Mouse (Mus musculus): ENCODE results near the gene Mrpl41. TPM values are rescaled to one million over a fixed set of nuclear protein-coding genes. Genes with fewer than 3 reads are reported as not detected.
"Not testable (repeated sequence)": the region's sequence is repeated elsewhere in the genome, so short reads cannot be mapped to it uniquely, and the experiment has no call there.

Gene Mrpl41
- polyA plus RNA-seq, 1 experiment from 2014 or later = 118 TPM

DNA sequence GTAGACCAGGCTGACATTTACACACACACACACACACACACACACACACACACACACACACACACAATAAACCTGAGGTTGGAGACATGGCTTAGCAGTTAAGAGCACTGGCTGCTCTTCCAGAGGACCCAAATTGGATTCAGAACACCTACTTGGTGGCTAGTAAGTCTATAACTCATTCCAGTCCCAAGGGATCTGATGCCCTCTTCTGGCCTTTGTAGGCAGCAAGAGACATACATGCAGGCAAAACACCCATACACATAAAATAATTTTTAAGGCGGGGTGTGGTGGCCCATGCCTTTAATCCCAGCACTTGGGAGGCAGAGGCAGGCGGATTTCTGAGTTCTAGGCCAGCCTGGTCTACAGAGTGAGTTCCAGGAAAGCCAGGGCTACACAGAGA lies 30.6 kb downstream of the Mrpl41 start:
- WGBS = 49% methylated on average over 2 of the region's 2 CpGs
- ATAC-seq (ENCODE audit: low FRiP score, low TSS enrichment); H3K36me3 ChIP-seq (ENCODE audit: insufficient read depth, low read length); H3K4me1 ChIP-seq (ENCODE audit: insufficient read depth, low read length); H3K27me3 ChIP-seq (ENCODE audit: insufficient read depth, low read length); H3K4me2 ChIP-seq (replicated peaks; ENCODE audit: low read depth, low read length); H3K27ac ChIP-seq (ENCODE audit: low read length); H3K4me3 ChIP-seq (ENCODE audit: low read length); H3K9ac ChIP-seq (replicated peaks; ENCODE audit: low read length); H3K9me3 ChIP-seq (ENCODE audit: low read length): not testable (repeated sequence)

DNA sequence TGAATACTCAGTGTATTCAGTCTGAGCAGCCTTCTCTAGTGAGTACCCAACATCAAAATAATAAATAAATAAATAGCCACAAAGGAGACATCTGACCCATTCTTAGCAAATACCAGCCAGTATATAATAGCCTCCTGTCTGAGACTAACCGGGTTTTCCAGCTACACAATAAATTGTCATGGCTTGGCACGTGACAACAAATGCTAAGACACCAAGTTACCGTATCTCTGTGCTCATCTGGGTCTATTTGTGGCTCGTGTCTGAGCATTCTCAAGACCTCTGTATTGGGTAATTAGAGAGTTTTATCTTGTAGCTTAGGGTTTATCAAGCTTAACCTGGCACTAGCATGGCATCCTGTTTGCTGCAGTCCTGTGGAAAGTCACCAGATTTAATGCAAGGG lies 32.8 kb downstream of the Mrpl41 start:
- H3K9me3 ChIP-seq (ENCODE audit: low read length) = no peaks in the 10 kb centered on the region

GRCm38 (mm10) chr2:24935057-24935796 lies 39.7 kb downstream of the Mrpl41 start, which contains the start of gene Arrdc1:
Arrdc1 (minus strand) TSS chr2:24935252.
- WGBS = under 1% methylated on average over 48 of the region's 49 CpGs
- peak within 1 kb of the TSS; percentile 79 for H3K9ac ChIP-seq (replicated peaks; ENCODE audit: low read length)
- peaks cover 12% of the 10 kb centered on the region for H3K4me1 ChIP-seq (ENCODE audit: insufficient read depth, low read length)
- peak within 1 kb of the TSS; percentile 84 for H3K27ac ChIP-seq (ENCODE audit: low read length)
- H3K4me2 ChIP-seq (replicated peaks; ENCODE audit: low read depth, low read length) = peak within 1 kb of the TSS; percentile 90
- no peaks in the 10 kb centered on the region for H3K36me3 ChIP-seq (ENCODE audit: insufficient read depth, low read length)
- peak within 1 kb of the TSS; percentile 76 for H3K4me3 ChIP-seq (ENCODE audit: low read length)
- no peaks in the 10 kb centered on the region for H3K9me3 ChIP-seq (ENCODE audit: low read length)
- ATAC-seq (ENCODE audit: low FRiP score, low TSS enrichment) = peak; percentile 96
- no peaks in the 10 kb centered on the region for H3K27me3 ChIP-seq (ENCODE audit: insufficient read depth, low read length)

More for the DNA sequence above, 32.8 kb downstream of the Mrpl41 start:
- Histone ChIP-seq H3K36me3 (ENCODE audit: insufficient read depth, low read length) (no peaks in the 10 kb centered on the region), H3K4me1 (ENCODE audit: insufficient read depth, low read length) (no peaks in the 10 kb centered on the region), H3K27ac (ENCODE audit: low read length) (no peak overlapping the region), H3K27me3 (ENCODE audit: insufficient read depth, low read length) (no peaks in the 10 kb centered on the region), H3K4me2 (replicated peaks; ENCODE audit: low read depth, low read length) (no peak overlapping the region), H3K4me3 (ENCODE audit: low read length) (no peak overlapping the region), H3K9ac (replicated peaks; ENCODE audit: low read length) (no peak overlapping the region)
- 63% methylated on average over 4 of the region's 4 CpGs for WGBS
- no peak for ATAC-seq (ENCODE audit: low FRiP score, low TSS enrichment)

- WGBS = 4% methylated on average over 18 of the region's 19 CpGs
- peak; percentile 69 for ATAC-seq (ENCODE audit: low FRiP score, low TSS enrichment)
- H3K4me3 ChIP-seq (ENCODE audit: low read length) = peak overlapping the region; percentile 76
- peak overlapping the region; percentile 84 for H3K27ac ChIP-seq (ENCODE audit: low read length)
- peak overlapping the region; percentile 90 for H3K4me2 ChIP-seq (replicated peaks; ENCODE audit: low read depth, low read length)
- no peaks in the 10 kb centered on the region for H3K36me3 ChIP-seq (ENCODE audit: insufficient read depth, low read length)
- H3K27me3 ChIP-seq (ENCODE audit: insufficient read depth, low read length) = no peaks in the 10 kb centered on the region
- peak overlapping the region; percentile 79 for H3K9ac ChIP-seq (replicated peaks; ENCODE audit: low read length)
- H3K4me1 ChIP-seq (ENCODE audit: insufficient read depth, low read length) = peaks cover 12% of the 10 kb centered on the region
- no peaks in the 10 kb centered on the region for H3K9me3 ChIP-seq (ENCODE audit: low read length)
Measured at GRCm38 (mm10) chr2:24934441-24934963, 40.4 kb downstream of the Mrpl41 start.

- H3K4me3 ChIP-seq (ENCODE audit: low read length) = no peak overlapping the region
- H3K27me3 ChIP-seq (ENCODE audit: insufficient read depth, low read length) = no peaks in the 10 kb centered on the region
- no peak overlapping the region for H3K4me2 ChIP-seq (replicated peaks; ENCODE audit: low read depth, low read length)
- H3K9ac ChIP-seq (replicated peaks; ENCODE audit: low read length) = no peak overlapping the region
- no peaks in the 10 kb centered on the region for H3K9me3 ChIP-seq (ENCODE audit: low read length)
- H3K4me1 ChIP-seq (ENCODE audit: insufficient read depth, low read length) = peaks cover 13% of the 10 kb centered on the region
- WGBS = 91% methylated on average over 5 of the region's 5 CpGs
- H3K27ac ChIP-seq (ENCODE audit: low read length) = no peak overlapping the region
- H3K36me3 ChIP-seq (ENCODE audit: insufficient read depth, low read length) = no peaks in the 10 kb centered on the region
- no peak for ATAC-seq (ENCODE audit: low FRiP score, low TSS enrichment)
Measured at GRCm38 (mm10) chr2:24929593-24929992, 45.3 kb downstream of the Mrpl41 start.

- 52% methylated on average over 2 of the region's 2 CpGs for WGBS
- H3K36me3 ChIP-seq (ENCODE audit: insufficient read depth, low read length) = no peaks in the 10 kb centered on the region
- H3K4me1 ChIP-seq (ENCODE audit: insufficient read depth, low read length) = peaks cover 9% of the 10 kb centered on the region
- no peaks in the 10 kb centered on the region for H3K9me3 ChIP-seq (ENCODE audit: low read length)
- H3K9ac ChIP-seq (replicated peaks; ENCODE audit: low read length) = no peak overlapping the region
- H3K4me3 ChIP-seq (ENCODE audit: low read length) = no peak overlapping the region
- 0 out of 2 replicates have a peak, but pooled peaks have one; percentile 37 for ATAC-seq (ENCODE audit: low FRiP score, low TSS enrichment)
- H3K27ac ChIP-seq (ENCODE audit: low read length) = no peak overlapping the region; the same call in 1 of the 2 replicates
- H3K4me2 ChIP-seq (replicated peaks; ENCODE audit: low read depth, low read length) = no peak overlapping the region
- no peaks in the 10 kb centered on the region for H3K27me3 ChIP-seq (ENCODE audit: insufficient read depth, low read length)
Measured at GRCm38 (mm10) chr2:24929119-24929518, 45.8 kb downstream of the Mrpl41 start.

DNA sequence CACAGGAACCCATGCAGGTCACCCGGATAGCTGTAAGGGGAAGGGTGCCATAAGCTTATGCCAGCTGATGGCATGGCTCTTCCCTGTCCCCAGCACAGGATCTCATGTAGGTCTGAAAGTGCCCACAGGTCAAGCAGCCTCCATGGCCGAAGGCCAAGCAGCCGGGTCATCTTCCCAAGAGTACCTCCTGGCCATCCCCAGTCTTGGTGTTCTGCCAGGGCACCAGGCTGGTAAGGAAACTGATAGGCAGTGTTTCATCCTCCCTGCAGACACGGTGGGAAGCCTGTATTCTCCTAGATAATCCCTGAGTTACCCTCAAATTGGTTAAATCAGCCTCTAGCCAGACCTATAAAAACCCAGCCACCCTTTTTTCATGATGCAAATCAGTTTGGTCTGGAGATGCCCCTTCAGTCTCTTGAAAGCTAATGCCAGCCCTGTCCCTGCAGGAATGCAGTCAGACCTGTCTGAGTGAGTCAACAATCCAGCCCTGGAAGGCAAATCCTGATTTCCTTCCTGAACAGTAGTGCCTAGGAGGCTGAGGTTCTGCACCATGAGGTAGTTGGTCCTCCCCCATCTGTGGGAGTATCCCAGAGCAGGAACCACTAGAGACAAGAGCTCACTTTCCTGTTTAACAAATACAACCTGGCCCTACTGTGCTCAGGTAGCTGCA lies 47.0 kb downstream of the Mrpl41 start:
- WGBS = 56% methylated on average over 4 of the region's 4 CpGs
- no peaks in the 10 kb centered on the region for H3K36me3 ChIP-seq (ENCODE audit: insufficient read depth, low read length)
- no peak overlapping the region for H3K4me3 ChIP-seq (ENCODE audit: low read length)
- no peak overlapping the region; the same call in 1 of the 2 replicates for H3K9ac ChIP-seq (replicated peaks; ENCODE audit: low read length)
- H3K27me3 ChIP-seq (ENCODE audit: insufficient read depth, low read length) = no peaks in the 10 kb centered on the region
- ATAC-seq (ENCODE audit: low FRiP score, low TSS enrichment) = peak; percentile 78
- no peak overlapping the region for H3K4me2 ChIP-seq (replicated peaks; ENCODE audit: low read depth, low read length)
- peaks cover 6% of the 10 kb centered on the region for H3K4me1 ChIP-seq (ENCODE audit: insufficient read depth, low read length)
- no peaks in the 10 kb centered on the region for H3K9me3 ChIP-seq (ENCODE audit: low read length)
- H3K27ac ChIP-seq (ENCODE audit: low read length) = peak overlapping the region; percentile 77

DNA sequence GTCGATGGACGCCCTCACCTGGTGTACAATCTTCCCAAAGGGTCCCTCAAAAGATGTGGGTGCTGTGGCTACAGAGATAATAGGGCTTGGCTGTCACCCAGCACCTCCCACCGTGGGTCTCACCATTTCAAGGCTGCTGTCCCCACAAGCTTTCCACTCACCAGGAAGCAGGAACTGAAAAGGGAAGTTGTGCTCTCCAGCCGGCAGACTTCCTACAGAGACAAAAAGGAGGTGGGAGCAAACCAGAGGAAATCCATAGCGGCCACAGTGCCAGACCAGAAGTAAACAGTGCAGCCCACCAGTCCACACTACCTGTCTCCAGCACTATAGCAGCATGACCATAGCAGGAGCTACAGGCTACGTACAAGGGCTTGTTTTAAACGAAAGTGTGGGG lies 47.9 kb downstream of the Mrpl41 start:
- H3K4me2 ChIP-seq (replicated peaks; ENCODE audit: low read depth, low read length) = no peak overlapping the region
- no peaks in the 10 kb centered on the region for H3K27me3 ChIP-seq (ENCODE audit: insufficient read depth, low read length)
- H3K9me3 ChIP-seq (ENCODE audit: low read length) = no peaks in the 10 kb centered on the region
- no peaks in the 10 kb centered on the region for H3K36me3 ChIP-seq (ENCODE audit: insufficient read depth, low read length)
- peaks cover 6% of the 10 kb centered on the region for H3K4me1 ChIP-seq (ENCODE audit: insufficient read depth, low read length)
- no peak overlapping the region for H3K4me3 ChIP-seq (ENCODE audit: low read length)
- no peak overlapping the region for H3K27ac ChIP-seq (ENCODE audit: low read length)
- WGBS = 72% methylated on average over 7 of the region's 7 CpGs
- ATAC-seq (ENCODE audit: low FRiP score, low TSS enrichment) = no peak
- no peak overlapping the region for H3K9ac ChIP-seq (replicated peaks; ENCODE audit: low read length)

- ATAC-seq (ENCODE audit: low FRiP score, low TSS enrichment) = no peak
- no peaks in the 10 kb centered on the region for H3K27me3 ChIP-seq (ENCODE audit: insufficient read depth, low read length)
- 88% methylated on average over 9 of the region's 9 CpGs for WGBS
- no peaks in the 10 kb centered on the region for H3K36me3 ChIP-seq (ENCODE audit: insufficient read depth, low read length)
- H3K9me3 ChIP-seq (ENCODE audit: low read length) = no peaks in the 10 kb centered on the region
- H3K4me2 ChIP-seq (replicated peaks; ENCODE audit: low read depth, low read length) = no peak overlapping the region
- H3K4me3 ChIP-seq (ENCODE audit: low read length) = no peak overlapping the region
- H3K9ac ChIP-seq (replicated peaks; ENCODE audit: low read length) = no peak overlapping the region
- H3K27ac ChIP-seq (ENCODE audit: low read length) = no peak overlapping the region
- peaks cover 6% of the 10 kb centered on the region for H3K4me1 ChIP-seq (ENCODE audit: insufficient read depth, low read length)
Measured at GRCm38 (mm10) chr2:24926345-24926964, 48.4 kb downstream of the Mrpl41 start.
